Mouse (Mus musculus): Measurements from ENCODE around the gene Stil. TPM values are rescaled to one million over a fixed set of nuclear protein-coding genes. Genes with fewer than 3 reads are reported as not detected.

The Stil gene
- total and polyA plus RNA-seq, 3 experiments: 8.1 to 11.8 (median 9.0) TPM

DNA sequence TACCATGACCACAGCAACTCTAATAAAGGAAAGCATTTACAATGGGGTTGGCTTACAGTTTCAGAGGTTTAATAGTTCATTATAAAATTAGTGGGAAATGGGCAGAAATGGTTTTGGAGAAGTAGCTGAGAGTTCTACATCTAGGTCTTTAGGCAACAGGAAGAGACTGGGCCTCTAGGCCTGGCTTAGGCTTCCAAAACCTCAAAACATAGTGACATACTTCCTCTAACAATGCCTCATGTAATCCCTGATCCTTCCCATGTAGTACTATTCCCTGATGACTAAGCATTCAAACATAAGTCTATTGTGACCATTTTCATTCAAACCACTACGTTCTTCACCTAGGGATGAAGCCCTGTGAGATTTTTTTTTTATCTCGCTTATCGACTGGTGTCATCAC is 5.7 kb upstream of the Stil start:
- in situ Hi-C loops (cut with MboI; ENCODE audit: low pct_ligation_motif_present, low pct_unique_long_range_greater_than_20kb, low sequenced_read_pairs) (no loop called here), dilution Hi-C loops (cut with MboI; ENCODE audit: extremely low pct_ligation_motif_present, extremely low pct_unique_long_range_greater_than_20kb, low sequenced_read_pairs) (no loop called here)
- Histone ChIP-seq H3K36me3 (replicated peaks in 1 of 2; ENCODE audit: control insufficient read depth in 1 of 2, insufficient read depth in 1 of 2, low read length in 1 of 2) (no peaks in the 10 kb centered on the region), H3K4me2 (ENCODE audit: insufficient read depth, low read depth, poor library complexity, severe bottlenecking) (no peak overlapping the region), H3K9me3 (replicated peaks; ENCODE audit: low read length) (no peaks in the 10 kb centered on the region), H3K4me1 (ENCODE audit: control insufficient read depth in 1 of 2, insufficient read depth in 2 of 2) (peaks cover 2 to 9% of the 10 kb centered on the region in 2 experiments; a peak in 3 of 4 replicates), H3K4me3 (replicated peaks in 1 of 3; ENCODE audit: low read depth in 2 of 3, low read length in 2 of 3, poor library complexity in 1 of 3) (no peak overlapping the region), H3K27ac (ENCODE audit: insufficient read depth, low read depth) (no peak overlapping the region), H3K9ac (ENCODE audit: insufficient read depth, low read depth) (no peak overlapping the region), H3K27me3 (replicated peaks) (no peaks in the 10 kb centered on the region), H3K79me2 (replicated peaks; ENCODE audit: control insufficient read depth, extremely low read depth, insufficient read depth, poor library complexity, severe bottlenecking) (no peaks in the 10 kb centered on the region)
- TF ChIP-seq HCFC1 (IDR thresholded peaks at IDR 0.05; ENCODE audit: low read depth, low read length): no peak
- TF ChIP-seq TBP (conservative IDR thresholded peaks at IDR 0.05; ENCODE audit: low read depth, low read length): no peak
- no peak for TF ChIP-seq ZNF384 (IDR thresholded peaks at IDR 0.05; ENCODE audit: low read depth, low read length)
- TF ChIP-seq BHLHE40 (IDR thresholded peaks at IDR 0.05; ENCODE audit: low read depth, low read length): no peak
- TF ChIP-seq ZC3H11A (IDR thresholded peaks at IDR 0.05; ENCODE audit: low read depth, low read length): no peak
- TF ChIP-seq KAT2A (IDR thresholded peaks at IDR 0.05; ENCODE audit: insufficient replicate concordance, low read length): no peak
- TF ChIP-seq MXI1 (IDR thresholded peaks at IDR 0.05; ENCODE audit: low read depth, low read length): no peak
- TF ChIP-seq MEF2A (IDR thresholded peaks at IDR 0.05; ENCODE audit: borderline replicate concordance, low read depth, low read length): no peak
- no peak for TF ChIP-seq RAD21 (IDR thresholded peaks at IDR 0.05; ENCODE audit: low read depth, low read length)
- TF ChIP-seq NELFE (IDR thresholded peaks at IDR 0.05; ENCODE audit: low read depth, low read length): no peak
- no peak for TF ChIP-seq CHD1 (IDR thresholded peaks at IDR 0.05; ENCODE audit: low read depth, low read length)
- no peak for TF ChIP-seq GABPA (IDR thresholded peaks at IDR 0.05; ENCODE audit: insufficient replicate concordance, low read depth, low read length)
- no peak for TF ChIP-seq CTCF (conservative IDR thresholded peaks at IDR 0.05 in 1 of 2, IDR thresholded peaks at IDR 0.05 in 1 of 2; ENCODE audit: low read depth in 2 of 2, low read length in 2 of 2)
- TF ChIP-seq POLR2A (IDR thresholded peaks at IDR 0.05; ENCODE audit: low read depth, low read length): no peak
- DNase-seq (ENCODE audit: extremely low read depth): no peak

DNA sequence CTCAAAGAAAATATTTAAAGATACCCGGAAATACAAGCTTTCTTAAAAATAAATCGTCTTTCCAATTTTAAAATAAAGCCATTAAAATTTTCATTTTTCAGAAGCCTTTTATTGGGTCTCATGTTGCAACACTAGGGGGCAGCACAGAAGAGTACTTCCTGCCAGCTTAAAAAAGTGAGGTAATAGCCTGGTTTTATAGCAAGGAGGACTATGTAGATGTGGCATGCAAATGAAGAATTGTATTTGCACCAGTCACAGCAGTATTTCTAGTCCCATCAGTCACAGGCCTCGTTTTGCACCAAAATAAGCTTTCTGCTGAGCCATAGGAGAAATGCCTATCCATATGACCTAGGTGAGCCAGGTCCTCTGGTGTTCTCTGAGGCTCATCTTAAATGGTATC is 2.9 kb upstream of the Stil start:
- no peaks in the 10 kb centered on the region for H3K27me3 ChIP-seq (replicated peaks)
- peak; percentile 72 for DNase-seq (ENCODE audit: extremely low read depth)
- no peak overlapping the region for H3K27ac ChIP-seq (ENCODE audit: insufficient read depth, low read depth)
- H3K4me3 ChIP-seq (replicated peaks in 1 of 3; ENCODE audit: low read depth in 2 of 3, low read length in 2 of 3, poor library complexity in 1 of 3): no peak overlapping the region
- in situ Hi-C loops (cut with MboI; ENCODE audit: low pct_ligation_motif_present, low pct_unique_long_range_greater_than_20kb, low sequenced_read_pairs) (no loop called here), dilution Hi-C loops (cut with MboI; ENCODE audit: extremely low pct_ligation_motif_present, extremely low pct_unique_long_range_greater_than_20kb, low sequenced_read_pairs) (no loop called here)
- H3K4me2 ChIP-seq (ENCODE audit: insufficient read depth, low read depth, poor library complexity, severe bottlenecking): no peak overlapping the region
- H3K79me2 ChIP-seq (replicated peaks; ENCODE audit: control insufficient read depth, extremely low read depth, insufficient read depth, poor library complexity, severe bottlenecking): peaks cover 19% of the 10 kb centered on the region
- TF ChIP-seq TCF12 (IDR thresholded peaks at IDR 0.05; ENCODE audit: low read depth, low read length) (no peak), ELF1 (IDR thresholded peaks at IDR 0.05; ENCODE audit: low read depth, low read length) (peak; percentile 70), HCFC1 (IDR thresholded peaks at IDR 0.05; ENCODE audit: low read depth, low read length) (peak; percentile 33), BHLHE40 (IDR thresholded peaks at IDR 0.05; ENCODE audit: low read depth, low read length) (no peak), USF1 (IDR thresholded peaks at IDR 0.05; ENCODE audit: low read depth, low read length) (no peak), JUN (IDR thresholded peaks at IDR 0.05; ENCODE audit: insufficient read depth, low read depth, low read length) (peak; percentile 53), ZNF384 (IDR thresholded peaks at IDR 0.05; ENCODE audit: low read depth, low read length) (peak; percentile 75), KAT2A (IDR thresholded peaks at IDR 0.05; ENCODE audit: insufficient replicate concordance, low read length) (no peak), JUND (conservative IDR thresholded peaks at IDR 0.05; ENCODE audit: low read depth, low read length) (0 out of 2 replicates have a peak, but pooled peaks have one; percentile 26), MXI1 (IDR thresholded peaks at IDR 0.05; ENCODE audit: low read depth, low read length) (no peak), NELFE (IDR thresholded peaks at IDR 0.05; ENCODE audit: low read depth, low read length) (0 out of 2 replicates have a peak, but pooled peaks have one; percentile 18), CTCF (conservative IDR thresholded peaks at IDR 0.05 in 1 of 2, IDR thresholded peaks at IDR 0.05 in 1 of 2; ENCODE audit: low read depth in 2 of 2, low read length in 2 of 2) (peak in 1 of 2 experiments; percentile 74; a peak in 3 of 4 replicates)
- no peaks in the 10 kb centered on the region for H3K9me3 ChIP-seq (replicated peaks; ENCODE audit: low read length)
- peaks cover 0 to 4% of the 10 kb centered on the region in 2 experiments for H3K36me3 ChIP-seq (replicated peaks in 1 of 2; ENCODE audit: control insufficient read depth in 1 of 2, insufficient read depth in 1 of 2, low read length in 1 of 2)
- no peak overlapping the region for H3K9ac ChIP-seq (ENCODE audit: insufficient read depth, low read depth)
- H3K4me1 ChIP-seq (ENCODE audit: control insufficient read depth in 1 of 2, insufficient read depth in 2 of 2): peaks cover 5 to 22% of the 10 kb centered on the region in 2 experiments; a peak in 3 of 4 replicates
